Mouse (Mus musculus): Measurements from ENCODE around the gene Cyb561d1. TPM values are rescaled to one million over a fixed set of nuclear protein-coding genes. Genes with fewer than 3 reads are reported as not detected.

Cyb561d1 gene
- polyA plus RNA-seq, 1 experiment from 2014 or later: 5.7 TPM

- Histone ChIP-seq H3K9ac (replicated peaks; ENCODE audit: low read depth, low read length) (0 out of 2 replicates have a peak overlapping the region, but pooled peaks have one; percentile 23), H3K4me3 (replicated peaks; ENCODE audit: low read length) (no peak overlapping the region), H3K27ac (ENCODE audit: low read length) (peak overlapping the region; percentile 45; the same call in 1 of the 2 replicates), H3K36me3 (ENCODE audit: control insufficient read depth, insufficient read depth) (no peaks in the 10 kb centered on the region), H3K27me3 (replicated peaks; ENCODE audit: control insufficient read depth, insufficient read depth, low read length) (no peaks in the 10 kb centered on the region), H3K4me1 (replicated peaks; ENCODE audit: control insufficient read depth, insufficient read depth, low read length) (peaks cover 9% of the 10 kb centered on the region), H3K4me2 (ENCODE audit: low read length) (no peak overlapping the region), H3K9me3 (ENCODE audit: control insufficient read depth, low read length) (no peaks in the 10 kb centered on the region)
- ATAC-seq: peak; percentile 63
- WGBS: 45% methylated on average over 9 of the region's 9 CpGs
These were observed 42.5 kb downstream of the Cyb561d1 start for GRCm38 (mm10) chr3:108158383-108159037.

DNA sequence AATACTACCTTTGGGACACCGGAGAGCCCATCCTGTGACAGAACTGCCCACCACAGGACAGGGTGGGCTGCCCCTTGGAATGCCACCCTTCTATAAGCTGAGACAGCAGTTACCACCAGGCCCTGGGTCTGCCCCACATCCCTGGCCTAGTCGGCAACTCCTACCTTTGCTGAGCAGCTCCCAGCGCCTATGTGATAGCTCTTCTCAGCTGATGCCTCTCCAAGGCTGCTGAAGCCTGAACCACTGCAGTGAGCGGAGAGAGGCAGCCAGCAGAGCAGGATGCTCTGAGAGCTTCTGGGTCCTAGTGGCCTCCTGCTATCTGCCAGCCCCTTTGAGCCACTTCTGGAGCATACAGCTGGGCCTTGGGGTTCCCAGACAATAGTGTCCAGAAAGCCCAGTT, 46.4 kb downstream of the Cyb561d1 start, which contains the start of gene Gpr61:
Gene Gpr61, minus strand, starts transcription at position 227 of the 400 bp plus-strand sequence.
- Histone ChIP-seq H3K27ac (ENCODE audit: low read length) (no peak within 1 kb of the TSS), H3K9me3 (ENCODE audit: control insufficient read depth, low read length) (no peaks in the 10 kb centered on the region), H3K4me2 (ENCODE audit: low read length) (peak within 1 kb of the TSS; percentile 35), H3K4me1 (replicated peaks; ENCODE audit: control insufficient read depth, insufficient read depth, low read length) (peaks cover 9% of the 10 kb centered on the region), H3K27me3 (replicated peaks; ENCODE audit: control insufficient read depth, insufficient read depth, low read length) (no peaks in the 10 kb centered on the region), H3K4me3 (replicated peaks; ENCODE audit: low read length) (peak within 1 kb of the TSS; percentile 29), H3K9ac (replicated peaks; ENCODE audit: low read depth, low read length) (peak within 1 kb of the TSS; percentile 32), H3K36me3 (ENCODE audit: control insufficient read depth, insufficient read depth) (no peaks in the 10 kb centered on the region)
- peak; percentile 54 for ATAC-seq
- 39% methylated on average over 4 of the region's 4 CpGs for WGBS

DNA sequence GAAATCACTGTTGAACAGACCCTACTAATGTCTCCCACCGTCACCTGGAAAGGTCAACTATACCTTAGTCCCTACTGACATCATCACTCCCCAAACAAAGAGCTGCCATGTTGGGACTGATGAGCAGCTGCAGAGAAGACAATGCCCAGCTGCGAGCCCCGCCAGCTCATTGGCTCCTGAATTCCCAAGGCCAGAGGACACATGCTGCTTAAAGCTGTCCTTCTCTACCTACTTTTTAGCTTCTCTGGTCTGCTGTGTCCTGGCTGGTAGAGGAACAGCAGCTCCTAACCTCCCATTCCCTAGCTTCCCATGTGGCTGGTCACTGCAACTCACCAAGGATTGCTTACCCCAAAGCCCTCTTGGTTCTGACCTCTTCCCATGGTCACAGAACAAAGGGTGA, 48.7 kb downstream of the Cyb561d1 start:
- no peak overlapping the region for H3K27ac ChIP-seq (ENCODE audit: low read length)
- H3K4me1 ChIP-seq (replicated peaks; ENCODE audit: control insufficient read depth, insufficient read depth, low read length): peaks cover 3% of the 10 kb centered on the region; the same call in 1 of the 2 replicates
- no peaks in the 10 kb centered on the region for H3K27me3 ChIP-seq (replicated peaks; ENCODE audit: control insufficient read depth, insufficient read depth, low read length)
- ATAC-seq: no peak
- H3K4me3 ChIP-seq (replicated peaks; ENCODE audit: low read length): no peak overlapping the region
- H3K36me3 ChIP-seq (ENCODE audit: control insufficient read depth, insufficient read depth): no peaks in the 10 kb centered on the region
- WGBS: 89% methylated on average over 3 of the region's 3 CpGs
- H3K9ac ChIP-seq (replicated peaks; ENCODE audit: low read depth, low read length): no peak overlapping the region
- no peaks in the 10 kb centered on the region for H3K9me3 ChIP-seq (ENCODE audit: control insufficient read depth, low read length)
- H3K4me2 ChIP-seq (ENCODE audit: low read length): no peak overlapping the region

DNA sequence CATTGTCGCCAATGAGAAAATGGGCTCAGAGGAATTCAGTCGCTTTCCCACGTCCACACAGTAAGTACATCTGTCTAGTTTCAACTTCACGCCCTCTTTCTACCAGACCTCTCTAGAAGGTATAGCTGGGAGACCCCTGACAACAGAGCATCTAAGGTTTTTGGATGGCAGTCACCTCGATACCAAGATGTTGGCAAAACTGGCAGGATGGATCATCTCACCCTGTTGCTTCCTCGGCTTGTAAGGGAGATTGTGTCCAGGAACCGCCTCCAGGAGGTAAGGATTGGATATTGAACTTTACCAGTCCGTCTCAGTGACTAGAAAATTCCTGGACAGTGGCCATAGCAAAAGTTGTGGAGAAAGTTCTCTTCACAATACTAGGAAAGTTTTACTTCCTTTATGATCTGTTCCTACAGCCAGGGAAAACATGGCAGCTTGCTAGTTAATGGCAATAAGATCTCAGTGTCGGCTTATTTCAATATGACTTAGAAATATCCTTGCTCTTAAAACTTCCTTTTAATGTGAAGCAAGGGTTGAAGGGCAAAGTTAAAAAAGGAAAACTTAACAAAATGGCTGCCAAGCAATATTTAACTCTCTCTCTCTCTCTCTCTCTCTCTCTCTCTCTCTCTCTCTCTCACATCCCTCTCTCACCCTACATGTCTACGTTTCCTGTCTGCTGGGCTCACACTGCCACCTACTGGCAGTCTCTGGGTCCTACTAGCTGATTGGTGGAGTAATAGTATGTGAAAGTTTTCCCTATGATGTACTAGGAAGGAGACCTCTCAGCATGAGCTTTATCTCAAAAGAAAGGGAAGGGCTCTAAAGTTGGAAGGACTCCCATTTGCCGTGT, 53.4 kb downstream of the Cyb561d1 start:
- H3K27ac ChIP-seq (ENCODE audit: low read length): no peak overlapping the region
- H3K9ac ChIP-seq (replicated peaks; ENCODE audit: low read depth, low read length): no peak overlapping the region
- 63% methylated on average over 11 of the region's 11 CpGs for WGBS
- peaks cover 25% of the 10 kb centered on the region for H3K4me1 ChIP-seq (replicated peaks; ENCODE audit: control insufficient read depth, insufficient read depth, low read length)
- no peaks in the 10 kb centered on the region for H3K9me3 ChIP-seq (ENCODE audit: control insufficient read depth, low read length)
- no peak overlapping the region for H3K4me3 ChIP-seq (replicated peaks; ENCODE audit: low read length)
- H3K27me3 ChIP-seq (replicated peaks; ENCODE audit: control insufficient read depth, insufficient read depth, low read length): no peaks in the 10 kb centered on the region
- H3K4me2 ChIP-seq (ENCODE audit: low read length): no peak overlapping the region
- ATAC-seq: peak; percentile 59
- no peaks in the 10 kb centered on the region; the same call in 1 of the 2 replicates for H3K36me3 ChIP-seq (ENCODE audit: control insufficient read depth, insufficient read depth)

DNA sequence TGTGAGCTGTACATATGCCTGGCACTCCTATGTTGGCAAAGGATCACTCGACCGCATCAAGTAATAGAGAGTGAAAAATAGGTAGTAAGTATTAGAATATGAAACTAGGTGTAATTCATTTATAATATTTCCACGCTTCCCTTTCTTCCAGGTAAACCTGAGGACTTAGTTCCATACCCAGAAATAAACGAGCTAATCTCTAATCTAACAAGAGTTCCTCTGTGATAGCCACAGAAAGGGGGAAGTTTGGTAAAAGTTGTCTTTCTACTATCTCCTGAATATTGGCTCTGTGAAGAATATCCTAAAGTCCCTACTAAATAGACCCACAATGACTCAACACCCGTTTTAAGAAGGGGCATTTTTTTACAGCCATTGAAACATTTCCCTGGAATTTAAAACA, 54.3 kb downstream of the Cyb561d1 start:
- Histone ChIP-seq H3K4me2 (ENCODE audit: low read length) (peak overlapping the region; percentile 90), H3K4me1 (replicated peaks; ENCODE audit: control insufficient read depth, insufficient read depth, low read length) (peaks cover 25% of the 10 kb centered on the region), H3K9ac (replicated peaks; ENCODE audit: low read depth, low read length) (peak overlapping the region; percentile 91), H3K27ac (ENCODE audit: low read length) (no peak overlapping the region), H3K9me3 (ENCODE audit: control insufficient read depth, low read length) (no peaks in the 10 kb centered on the region), H3K4me3 (replicated peaks; ENCODE audit: low read length) (peak overlapping the region; percentile 93), H3K36me3 (ENCODE audit: control insufficient read depth, insufficient read depth) (no peaks in the 10 kb centered on the region; the same call in 1 of the 2 replicates), H3K27me3 (replicated peaks; ENCODE audit: control insufficient read depth, insufficient read depth, low read length) (no peaks in the 10 kb centered on the region)
- WGBS: 54% methylated on average over 5 of the region's 5 CpGs
- ATAC-seq: no peak

Other genes with a start within 250 kb of the Cyb561d1 start
- gene Gstm3, start 231.9 kb downstream of the Cyb561d1 start, polyA plus RNA-seq (2015; fragmentation: Nextera tagmentation; extraction: Ambion mirVana): not detected in 2 replicates
- gene Gstm2, start 214.8 kb downstream of the Cyb561d1 start, polyA plus RNA-seq (2015; fragmentation: Nextera tagmentation; extraction: Ambion mirVana): 4.2 and 9.2 TPM in 2 replicates
- gene Gstm1, start 183.2 kb downstream of the Cyb561d1 start, polyA plus RNA-seq (2015; fragmentation: Nextera tagmentation; extraction: Ambion mirVana): 67.2 and 74.1 TPM in 2 replicates
- 15.2 and 15.9 TPM in 2 replicates for gene Gstm4, start 156.3 kb downstream of the Cyb561d1 start, polyA plus RNA-seq (2015; fragmentation: Nextera tagmentation; extraction: Ambion mirVana)
- gene Ampd2, start 114.6 kb downstream of the Cyb561d1 start, polyA plus RNA-seq (2015; fragmentation: Nextera tagmentation; extraction: Ambion mirVana): 55.7 and 64.3 TPM in 2 replicates
- gene Gnat2, start 108.4 kb downstream of the Cyb561d1 start, polyA plus RNA-seq (2015; fragmentation: Nextera tagmentation; extraction: Ambion mirVana): 0.13 and 0.31 TPM in 2 replicates
- gene Gnai3, start 55.1 kb downstream of the Cyb561d1 start, polyA plus RNA-seq (2015; fragmentation: Nextera tagmentation; extraction: Ambion mirVana): 155 and 191 TPM in 2 replicates
- 2.4 and 4.3 TPM in 2 replicates for gene Gpr61, start 46.3 kb downstream of the Cyb561d1 start, polyA plus RNA-seq (2015; fragmentation: Nextera tagmentation; extraction: Ambion mirVana)
- 10.1 and 12.0 TPM in 2 replicates for gene Amigo1, start 14.9 kb downstream of the Cyb561d1 start, polyA plus RNA-seq (2015; fragmentation: Nextera tagmentation; extraction: Ambion mirVana)
- 30.7 and 33.8 TPM in 2 replicates for gene Atxn7l2, start 9.7 kb upstream of the Cyb561d1 start, polyA plus RNA-seq (2015; fragmentation: Nextera tagmentation; extraction: Ambion mirVana)
- 1.7 and 2.3 TPM in 2 replicates for gene Sypl2, start 25.4 kb upstream of the Cyb561d1 start, polyA plus RNA-seq (2015; fragmentation: Nextera tagmentation; extraction: Ambion mirVana)
- gene Psma5, start 55.7 kb upstream of the Cyb561d1 start, polyA plus RNA-seq (2015; fragmentation: Nextera tagmentation; extraction: Ambion mirVana): 265 and 266 TPM in 2 replicates
- gene Sort1, start 82.9 kb upstream of the Cyb561d1 start, polyA plus RNA-seq (2015; fragmentation: Nextera tagmentation; extraction: Ambion mirVana): 19.5 and 22.6 TPM in 2 replicates
- gene Mybphl, start 163.7 kb upstream of the Cyb561d1 start, polyA plus RNA-seq (2015; fragmentation: Nextera tagmentation; extraction: Ambion mirVana): 0.16 TPM in 1 of 2 replicates, not detected in the other
- 29.0 and 29.2 TPM in 2 replicates for gene Psrc1, start 182.6 kb upstream of the Cyb561d1 start, polyA plus RNA-seq (2015; fragmentation: Nextera tagmentation; extraction: Ambion mirVana)
- gene Celsr2, start 214.3 kb upstream of the Cyb561d1 start, polyA plus RNA-seq (2015; fragmentation: Nextera tagmentation; extraction: Ambion mirVana): 46.7 and 47.3 TPM in 2 replicates
- gene Sars, start 244.0 kb upstream of the Cyb561d1 start, polyA plus RNA-seq (2015; fragmentation: Nextera tagmentation; extraction: Ambion mirVana): 230 and 238 TPM in 2 replicates

All from forebrain, embryonic 16.5 days (tissue).